Mouse (Mus musculus) lung, embryonic 14.5 days (tissue): ENCODE data around the gene Sidt2. TPM values are rescaled to one million over a fixed set of nuclear protein-coding genes. Genes with fewer than 3 reads are reported as not detected.

Experiments used
- ATAC-seq: fragments of 200-750 bp; cut with Nextera tagmentation; 2 replicates; pipeline ENCODE4 v1.8.0; 2017; ENCODE audit warnings: mild to moderate bottlenecking, moderate TSS enrichment, moderate library complexity; ENCODE audit not compliant: insufficient read depth
- DNase-seq: peaks from one replicate; pipeline ENCODE4 v3.0.0-alpha.2; 2015
- H3K27ac ChIP-seq: fragments of 300-500 bp; sonication (generic); 2 replicates; pipeline ENCODE4 v1.5.1; 2014; ENCODE audit warnings: low read depth, mild to moderate bottlenecking, moderate library complexity
- H3K27me3 ChIP-seq: fragments of 300-500 bp; sonication (generic); 2 replicates; pipeline ENCODE4 v1.6.1; 2014; ENCODE audit warnings: low read length, control low read depth; ENCODE audit not compliant: insufficient read depth
- H3K36me3 ChIP-seq: fragments of 300-500 bp; sonication (generic); 2 replicates; pipeline ENCODE4 v1.6.1; 2014; ENCODE audit warnings: control low read depth; ENCODE audit not compliant: insufficient read depth
- H3K4me1 ChIP-seq: fragments of 300-500 bp; sonication (generic); 2 replicates; pipeline ENCODE4 v1.6.1; 2014; ENCODE audit warnings: antibody characterized with exemption, control low read depth; ENCODE audit not compliant: insufficient read depth
- H3K4me2 ChIP-seq: fragments of 300-500 bp; sonication (generic); 2 replicates; pipeline ENCODE4 v1.6.1; 2014; ENCODE audit warnings: mild to moderate bottlenecking
- H3K4me3 ChIP-seq: fragments of 300-500 bp; sonication (generic); 2 replicates; pipeline ENCODE4 v1.5.1; 2014; ENCODE audit warnings: low read depth, low read length
- H3K9ac ChIP-seq: fragments of 300-500 bp; sonication (generic); 2 replicates; pipeline ENCODE4 v1.6.1; 2014
- H3K9me3 ChIP-seq: fragments of 300-500 bp; sonication (generic); 2 replicates; pipeline ENCODE4 v1.6.1; 2016; ENCODE audit warnings: low read depth, low read length, control low read depth
- CTCF ChIP-seq: IDR thresholded peaks from 2 replicates; pipeline ENCODE4 v1.5.1; 2016; ENCODE audit warnings: antibody characterized with exemption, low read depth
- WGBS: fragments of 180-500 bp; shearing (Covaris S2); extraction: QIAGEN DNeasy Blood & Tissue Kit; methylation state at CpG from one replicate; pipeline ENCODE4 v1.1.7; 2014; 5-methylcytosine and 5-hydroxymethylcytosine counted together
- polyA plus RNA-seq: library from polyadenylated mRNA; unstranded; fragments of >200 nt; fragmentation: Nextera tagmentation; extraction: Ambion mirVana; gene quantifications from 2 replicates; pipeline ENCODE4 v1.2.1, GENCODE M21; 2014

The Sidt2 gene
- polyA plus RNA-seq, 1 experiment from 2014 or later, result 34.3 TPM

GRCm38 (mm10) chr9:45983676-45984408 is 28.8 kb upstream of the Sidt2 start:
- H3K27ac ChIP-seq, result peak overlapping the region; percentile 97
- H3K9ac ChIP-seq, result peak overlapping the region; percentile 96
- peak; percentile 30 for TF ChIP-seq CTCF
- 0 out of 2 replicates have a peak, but pooled peaks cover 6% of the 10 kb centered on the region for H3K4me1 ChIP-seq
- peak overlapping the region; percentile 96 for H3K4me3 ChIP-seq
- WGBS, result under 1% methylated on average over 23 of the region's 23 CpGs
- no peaks in the 10 kb centered on the region for H3K9me3 ChIP-seq
- H3K27me3 ChIP-seq, result no peaks in the 10 kb centered on the region
- ATAC-seq (no peak), DNase-seq (peak; percentile 49)
- H3K36me3 ChIP-seq, result peaks cover 4% of the 10 kb centered on the region; the same call in 1 of the 2 replicates
- H3K4me2 ChIP-seq, result peak overlapping the region; percentile 73

- TF ChIP-seq CTCF, result 0 out of 2 replicates have a peak, but pooled peaks have one; percentile 33
- H3K36me3 ChIP-seq, result peaks cover 24% of the 10 kb centered on the region
These were observed 26.3 kb upstream of the Sidt2 start for GRCm38 (mm10) chr9:45981331-45981730.

GRCm38 (mm10) chr9:45980611-45981010 is 25.6 kb upstream of the Sidt2 start:
- peaks cover 29% of the 10 kb centered on the region for H3K36me3 ChIP-seq
- DNase-seq (no peak), ATAC-seq (no peak)
- H3K4me2 ChIP-seq, result no peak overlapping the region
- no peak overlapping the region for H3K4me3 ChIP-seq
- H3K4me1 ChIP-seq, result 0 out of 2 replicates have a peak, but pooled peaks cover 6% of the 10 kb centered on the region
- TF ChIP-seq CTCF, result no peak
- no peaks in the 10 kb centered on the region for H3K27me3 ChIP-seq
- H3K27ac ChIP-seq, result no peak overlapping the region
- H3K9me3 ChIP-seq, result no peaks in the 10 kb centered on the region
- WGBS, result 92% methylated on average over 1 of the region's 1 CpGs
- H3K9ac ChIP-seq, result no peak overlapping the region

More at GRCm38 (mm10) chr9:45981331-45981730, 26.3 kb upstream of the Sidt2 start:
- ATAC-seq (no peak), DNase-seq (no peak)
- no peak overlapping the region for H3K27ac ChIP-seq
- no peak overlapping the region for H3K9ac ChIP-seq
- 0 out of 2 replicates have a peak, but pooled peaks cover 6% of the 10 kb centered on the region for H3K4me1 ChIP-seq
- no peaks in the 10 kb centered on the region for H3K27me3 ChIP-seq
- no peak overlapping the region for H3K4me3 ChIP-seq
- H3K9me3 ChIP-seq, result no peaks in the 10 kb centered on the region
- no peak overlapping the region for H3K4me2 ChIP-seq

GRCm38 (mm10) chr9:45979778-45980177 is 24.7 kb upstream of the Sidt2 start:
- Histone ChIP-seq H3K4me1 (0 out of 2 replicates have a peak, but pooled peaks cover 6% of the 10 kb centered on the region), H3K4me2 (no peak overlapping the region), H3K9ac (no peak overlapping the region), H3K36me3 (peaks cover 36% of the 10 kb centered on the region), H3K9me3 (no peaks in the 10 kb centered on the region), H3K27ac (no peak overlapping the region), H3K27me3 (no peaks in the 10 kb centered on the region), H3K4me3 (no peak overlapping the region)
- TF ChIP-seq CTCF, result no peak
- DNase-seq (no peak), ATAC-seq (no peak)
- WGBS, result 95% methylated on average over 2 of the region's 2 CpGs

DNA sequence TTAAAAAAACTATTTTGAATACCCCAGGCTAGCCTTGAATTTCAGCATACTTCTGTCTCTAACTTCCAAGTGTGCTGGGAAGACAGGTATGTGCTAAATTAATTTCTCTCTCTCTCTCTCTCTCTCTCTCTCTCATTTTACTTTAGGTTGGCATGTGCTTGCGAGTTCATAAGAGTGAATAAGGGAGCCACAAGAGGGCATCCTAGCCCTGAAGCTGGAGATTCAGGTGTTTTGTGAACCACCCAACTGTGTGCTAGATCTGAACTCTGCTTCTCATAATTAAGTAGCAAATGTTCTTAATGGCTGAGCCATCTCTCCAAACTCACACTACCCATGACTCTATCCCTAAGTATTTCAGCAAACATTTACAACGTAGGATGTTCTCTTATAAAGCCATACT is 21.8 kb upstream of the Sidt2 start:
- H3K9ac ChIP-seq, result no peak overlapping the region
- peaks cover 61% of the 10 kb centered on the region for H3K36me3 ChIP-seq
- H3K4me1 ChIP-seq, result no peaks in the 10 kb centered on the region
- no peak for DNase-seq
- H3K9me3 ChIP-seq, result no peaks in the 10 kb centered on the region
- no peak overlapping the region for H3K4me3 ChIP-seq
- TF ChIP-seq CTCF, result 0 out of 2 replicates have a peak, but pooled peaks have one; percentile 4
- no peak for ATAC-seq
- H3K27me3 ChIP-seq, result no peaks in the 10 kb centered on the region
- WGBS, result 70% methylated on average over 2 of the region's 2 CpGs
- H3K4me2 ChIP-seq, result no peak overlapping the region
- no peak overlapping the region for H3K27ac ChIP-seq

DNA sequence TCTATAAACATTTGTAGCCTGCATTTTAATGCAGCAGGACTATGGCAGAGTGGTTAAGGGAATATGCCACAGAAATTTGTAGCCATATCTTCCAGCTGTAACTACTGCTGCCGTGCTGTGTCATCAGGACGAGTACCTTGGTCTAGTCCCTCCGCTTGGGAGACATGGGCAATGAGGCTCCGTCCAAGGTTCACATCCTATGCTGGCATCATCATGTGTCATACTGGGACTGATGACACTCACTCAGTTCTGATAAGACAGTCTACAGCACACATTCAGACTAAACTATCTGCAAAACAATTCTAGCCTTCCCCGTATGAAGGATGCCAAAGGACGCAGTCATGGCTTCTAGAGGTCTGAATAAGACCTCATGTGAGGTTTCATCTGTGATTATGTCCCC is 8.5 kb upstream of the Sidt2 start:
- no peak for TF ChIP-seq CTCF
- no peak overlapping the region for H3K27ac ChIP-seq

DNA sequence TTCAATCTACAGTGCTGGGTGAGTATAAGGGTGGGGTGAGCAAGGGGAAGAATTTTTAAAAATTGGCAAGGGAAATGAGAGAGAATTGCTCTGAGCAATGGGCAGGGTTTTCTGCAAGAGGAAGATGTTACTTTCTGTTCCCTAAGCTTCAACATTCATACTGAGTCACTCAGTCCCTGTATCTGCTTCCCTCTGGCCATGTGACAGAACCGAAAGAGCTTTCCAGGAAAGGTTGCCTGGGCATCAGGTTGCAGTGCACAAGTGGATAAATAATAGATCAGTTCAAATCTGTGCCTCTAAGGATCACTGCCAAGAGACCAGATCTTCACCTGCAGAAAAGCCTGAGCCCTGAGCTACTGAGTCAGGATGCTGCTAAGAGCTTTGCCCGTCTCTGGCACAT is 6.8 kb upstream of the Sidt2 start:
- Histone ChIP-seq H3K9me3 (no peaks in the 10 kb centered on the region), H3K4me2 (no peak overlapping the region), H3K4me3 (no peak overlapping the region), H3K36me3 (peaks cover 51% of the 10 kb centered on the region), H3K27me3 (no peaks in the 10 kb centered on the region), H3K27ac (no peak overlapping the region), H3K4me1 (0 out of 2 replicates have a peak, but pooled peaks cover 3% of the 10 kb centered on the region), H3K9ac (no peak overlapping the region)
- no peak for TF ChIP-seq CTCF
- 77% methylated on average over 2 of the region's 2 CpGs for WGBS
- DNase-seq (no peak), ATAC-seq (no peak)

More for the DNA sequence above, 8.5 kb upstream of the Sidt2 start:
- H3K4me2 ChIP-seq, result no peak overlapping the region
- no peaks in the 10 kb centered on the region for H3K27me3 ChIP-seq
- H3K36me3 ChIP-seq, result peaks cover 68% of the 10 kb centered on the region
- ATAC-seq (no peak), DNase-seq (no peak)
- H3K4me3 ChIP-seq, result no peak overlapping the region
- H3K9me3 ChIP-seq, result no peaks in the 10 kb centered on the region
- no peak overlapping the region for H3K9ac ChIP-seq
- 0 out of 2 replicates have a peak, but pooled peaks cover 3% of the 10 kb centered on the region for H3K4me1 ChIP-seq
- 84% methylated on average over 6 of the region's 6 CpGs for WGBS
